Mouse (Mus musculus) v-Abl transformed pro-B cells (cell line): ENCODE results near the gene Camta2.

ENCODE experiments used
- in situ Hi-C, 2 experiments: fragments of 400-800 bp; cut with MboI; formaldehyde crosslinking; loops; one replicate each; pipeline ENCODE4 v1.15.1; 2025; ENCODE audit not compliant: unreplicated experiment in 2 of 2

Gene Camta2

DNA sequence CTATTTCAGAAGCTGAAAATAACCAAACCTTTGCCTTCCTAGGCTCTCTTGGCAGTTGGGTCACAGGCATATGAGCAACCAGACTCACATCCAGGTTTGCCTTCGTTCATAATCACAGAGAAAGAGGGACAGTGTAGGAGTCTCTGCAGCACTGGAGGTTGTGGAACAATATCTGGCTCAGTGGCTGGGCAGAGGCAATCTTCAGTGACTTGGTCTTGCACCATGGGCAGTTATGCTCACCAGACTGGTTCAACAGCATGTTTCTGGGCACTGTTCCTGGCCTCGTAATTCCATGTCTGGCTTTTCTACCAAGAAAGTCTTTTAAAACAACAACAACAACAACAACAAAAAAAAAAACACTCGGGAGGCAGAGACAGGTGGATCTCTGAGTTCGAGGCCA lies 52.3 kb downstream of the Camta2 start:
- in situ Hi-C loops, result loop anchor here in 1 of 2 experiments (10.0 kb wide), 1 partner anchor 49 kb away; the partner anchor contains the start of gene Camta2

DNA sequence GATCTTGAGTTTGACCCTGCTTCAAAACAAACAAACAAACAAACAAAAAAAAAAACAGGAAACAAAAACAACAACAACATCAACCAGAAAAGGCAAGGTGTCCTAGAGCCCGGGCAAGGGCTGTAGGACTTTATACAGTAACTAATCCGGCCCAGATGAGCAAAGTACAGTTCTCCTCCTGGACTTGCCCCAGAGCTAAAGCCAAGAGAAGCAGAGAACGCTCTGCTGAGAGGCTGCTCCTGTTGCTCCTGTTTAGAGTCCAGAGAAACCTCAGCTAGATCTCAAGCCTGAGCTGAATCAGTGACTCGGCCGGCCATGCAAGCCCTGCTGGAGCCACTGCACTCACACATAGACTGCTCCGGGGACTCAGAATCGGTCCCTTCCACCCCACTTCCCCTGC lies 57.8 kb downstream of the Camta2 start:
- in situ Hi-C loops, result loop anchor here in 1 of 2 experiments (10.0 kb wide), 1 partner anchor 55 kb away; the partner anchor contains the start of gene Camta2

DNA sequence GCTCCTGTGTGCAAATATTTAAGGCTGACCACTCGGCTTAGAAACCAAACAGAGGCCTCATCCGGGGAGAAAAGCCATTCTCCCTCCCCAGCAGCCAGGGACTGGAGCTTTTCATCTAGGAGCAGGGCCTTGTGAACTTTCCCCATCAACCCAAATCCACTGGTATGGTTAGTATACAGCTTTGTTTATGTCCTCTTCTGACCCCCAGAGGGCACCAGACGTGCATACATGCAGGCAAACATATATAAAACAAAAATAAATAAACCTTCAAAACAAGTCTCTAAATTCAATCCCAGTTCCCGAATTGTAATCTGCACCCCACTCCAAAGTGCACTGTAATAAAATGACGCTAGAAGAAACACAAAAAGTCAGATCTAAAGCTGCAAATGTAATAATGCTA lies 58.3 kb downstream of the Camta2 start:
- in situ Hi-C loops, result loop anchor here (5.0 to 10.0 kb wide), 3 partner anchors 128 to 215 kb away; partner anchors contain the start of gene Pelp1 (in 1 of the 2)

DNA sequence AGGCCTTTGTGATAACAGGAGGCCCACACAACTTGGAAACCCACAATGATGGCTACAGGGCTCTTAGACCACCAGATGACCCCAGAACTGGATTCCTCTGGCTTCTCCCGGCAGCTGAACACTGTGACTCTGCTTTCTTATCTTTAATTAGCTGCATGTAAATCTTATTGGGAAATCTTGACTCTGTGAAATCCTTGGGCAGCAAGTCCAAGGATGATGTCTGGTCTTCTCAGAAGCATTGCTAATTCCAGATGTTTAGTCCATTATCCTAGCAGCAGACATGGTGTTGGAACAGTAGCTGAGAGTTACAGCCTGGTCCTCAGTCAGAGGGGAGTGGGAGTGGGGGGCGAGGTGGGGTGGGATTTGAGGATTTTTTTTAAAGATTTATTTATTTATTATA lies 59.5 kb downstream of the Camta2 start:
- in situ Hi-C loops, result loop anchor here (5.0 to 10.0 kb wide), 3 partner anchors 129 to 214 kb away; partner anchors contain the start of gene Pelp1 (in 1 of the 2)

DNA sequence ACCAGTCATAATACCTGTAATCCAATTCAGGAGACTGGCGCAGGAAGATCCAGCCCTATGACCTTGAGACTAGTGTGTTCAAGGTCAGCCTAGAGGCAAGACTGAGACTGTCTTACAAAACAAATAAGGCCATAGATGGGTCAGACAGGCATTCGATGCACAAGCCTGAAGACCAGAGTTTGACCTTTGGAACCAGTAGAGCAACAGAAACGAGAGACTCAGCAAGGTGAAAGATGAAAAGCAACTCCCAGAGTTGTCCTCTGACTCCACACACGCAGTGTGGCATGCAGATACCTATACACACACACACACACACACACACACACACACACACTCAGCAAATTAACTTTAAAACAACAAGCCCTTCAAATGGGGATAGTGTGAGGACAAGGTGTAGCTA lies 61.0 kb downstream of the Camta2 start:
- in situ Hi-C loops, result loop anchor here (5.0 to 10.0 kb wide), 3 partner anchors 130 to 212 kb away; partner anchors contain the start of gene Pelp1 (in 1 of the 2)

DNA sequence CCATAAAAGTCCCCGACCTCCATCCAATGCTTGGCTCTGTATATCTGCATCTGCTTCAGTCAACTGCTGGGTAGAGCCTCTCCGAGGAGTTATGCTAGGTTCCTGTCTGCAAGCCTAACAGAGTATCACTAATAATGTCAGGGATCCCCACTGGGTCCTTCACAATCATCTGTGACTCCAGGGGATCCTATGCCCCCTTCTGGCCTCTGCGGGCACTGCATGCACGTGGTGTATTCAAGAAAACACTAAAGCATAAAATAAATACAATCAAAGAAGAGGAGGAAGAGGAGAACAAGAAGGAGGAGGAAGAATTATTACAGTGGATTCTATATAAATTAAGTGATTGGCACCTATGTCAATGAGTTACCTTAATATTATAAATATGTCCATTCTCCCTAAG lies 62.4 kb downstream of the Camta2 start:
- in situ Hi-C loops, result loop anchor here (5.0 to 10.0 kb wide), 3 partner anchors 132 to 211 kb away; partner anchors contain the start of gene Pelp1 (in 1 of the 2)

DNA sequence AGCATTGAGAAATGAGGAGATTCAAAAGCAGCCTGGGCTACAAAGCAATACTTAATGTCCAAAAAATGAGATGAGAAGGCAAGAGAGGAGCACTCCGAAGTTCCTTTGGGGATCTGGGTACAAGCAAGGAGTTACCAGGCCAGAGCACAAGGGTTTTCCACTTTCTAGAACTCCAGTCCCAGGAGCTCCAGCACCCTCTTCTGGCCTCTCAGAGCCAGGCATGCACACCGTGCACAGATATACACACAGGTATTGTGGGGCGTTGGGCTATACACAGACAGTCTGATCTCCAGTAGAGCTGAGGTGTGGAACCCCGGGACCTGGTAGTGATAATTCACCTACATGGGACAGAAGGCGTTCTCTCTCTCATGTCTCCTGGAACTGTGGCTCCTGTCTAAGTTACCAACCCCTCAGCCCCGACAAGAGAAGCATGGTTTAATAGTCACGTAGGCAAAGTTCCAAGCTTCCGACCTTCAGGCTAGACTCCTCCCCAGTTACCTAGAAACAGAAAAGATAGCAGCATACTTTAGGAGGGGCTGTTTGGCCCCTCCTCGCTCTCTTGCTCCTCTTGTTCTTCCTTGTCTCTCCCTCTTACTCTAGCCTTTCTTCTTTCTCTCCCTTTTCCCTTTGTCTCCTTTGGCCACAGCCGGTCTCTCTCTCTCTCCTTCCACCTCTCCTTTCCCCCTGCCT lies 64.7 kb downstream of the Camta2 start:
- in situ Hi-C loops, result loop anchor here in 1 of 2 experiments (10.0 to 25.0 kb wide), 2 partner anchors 208 to 386 kb away; partner anchors contain the start of genes 0610010K14Rik, Bcl6b, Gm21988 and Pelp1

DNA sequence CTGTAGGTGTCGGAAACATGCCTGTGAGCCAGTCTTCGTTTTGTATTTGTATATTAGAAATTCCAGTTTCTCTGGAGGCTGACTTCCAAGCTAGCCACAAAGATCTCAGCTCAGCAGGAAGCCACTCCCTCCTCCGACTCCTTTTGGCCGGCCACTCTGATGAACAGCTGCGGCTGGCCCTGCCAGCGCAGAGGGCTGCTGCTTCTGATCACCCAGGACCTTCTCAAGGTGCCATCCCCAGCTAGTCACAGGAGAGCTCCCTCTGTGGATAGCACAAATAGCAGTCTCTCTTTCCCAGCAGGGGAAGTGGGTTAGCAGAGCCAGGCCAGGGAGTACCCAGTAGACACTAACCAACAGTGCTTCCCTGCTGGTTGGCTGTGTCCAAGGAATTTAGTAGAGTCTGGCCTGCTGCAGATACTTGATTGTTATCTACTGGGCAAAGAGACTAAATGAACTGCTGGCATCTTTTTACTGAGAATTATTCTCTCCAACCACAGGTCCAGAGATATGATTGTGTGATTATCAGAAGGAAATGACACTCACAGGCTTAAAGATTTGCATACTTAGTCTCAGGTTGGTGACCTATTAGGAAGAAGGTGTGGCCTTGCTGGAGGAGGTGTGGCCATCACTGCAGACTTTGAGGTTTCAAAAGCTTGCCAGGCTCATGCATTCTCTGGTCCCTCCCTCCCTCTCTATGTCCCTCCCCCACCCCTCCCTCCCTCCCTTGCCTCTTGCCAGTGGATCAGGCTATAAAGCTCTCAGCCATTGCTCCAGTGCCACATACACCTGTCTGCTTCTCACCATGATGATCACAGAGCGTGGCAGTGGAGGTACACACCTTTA lies 65.7 kb downstream of the Camta2 start:
- in situ Hi-C loops, result loop anchor here in 1 of 2 experiments (10.0 to 25.0 kb wide), 2 partner anchors 207 to 385 kb away; partner anchors contain the start of genes 0610010K14Rik, Bcl6b, Gm21988 and Pelp1
